24 mouse cellular contexts compared by ENCODE assay signal in the genomic region with DNA sequence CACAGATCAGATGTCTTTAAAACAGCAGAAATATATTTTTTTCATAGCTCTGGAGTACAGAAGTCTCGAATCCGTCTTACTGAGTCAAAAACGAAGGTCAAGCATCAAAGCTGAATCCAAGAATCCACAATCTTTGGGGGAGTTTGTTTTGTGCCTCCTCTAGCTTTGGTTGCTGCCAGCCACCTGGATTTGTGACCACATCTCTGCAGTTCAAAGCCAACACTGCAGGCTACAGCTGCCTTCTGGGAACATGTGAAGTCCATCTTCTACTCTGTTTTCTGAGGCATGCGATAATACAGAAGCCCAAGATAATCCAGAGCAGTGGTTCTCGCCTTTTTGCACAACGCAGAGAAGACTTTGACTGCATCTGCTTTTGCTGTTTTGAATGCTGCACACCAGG.
"Had no signal": no experiment of that assay in that cellular context is flagged by ENCODE, and none has a peak within 500 bp of the region (broad histone marks: within the 10 kb centered on the region; RNA-seq: fewer than 3 reads in every experiment).

No protein-coding gene starts in this region.

- H3K9me3 ChIP-seq: hindbrain, embryonic 10.5 days; hindbrain, embryonic 12.5 days; limb, embryonic 10.5 days; limb, embryonic 12.5 days had no signal

- ATAC-seq: forebrain, postnatal 0 days; hindbrain, embryonic 16.5 days; inflammation-experienced regulatory T-cells, adult 6 months; intestine, postnatal 0 days had no signal

- H3K4me2 ChIP-seq: heart, embryonic 11.5 days; hindbrain, embryonic 12.5 days; hindbrain, embryonic 14.5 days; limb, embryonic 12.5 days; liver, embryonic 11.5 days had no signal

- DNase-seq: forebrain, postnatal 0 days; gastrocnemius, adult 2 months; gastrocnemius, postnatal 10 days; gastrocnemius, postnatal 25 days; heart, postnatal 10 days; heart, postnatal 4 days; kidney, adult 18-20 months; kidney, adult 8-10 months; kidney, postnatal 10 days; kidney, postnatal 25 days; kidney, postnatal 4 days; liver had no signal

- H3K27me3 ChIP-seq: hindbrain, embryonic 12.5 days; limb, embryonic 12.5 days had no signal

- H3K4me1 ChIP-seq: hindbrain, embryonic 10.5 days; hindbrain, embryonic 12.5 days; limb, embryonic 10.5 days; limb, embryonic 12.5 days had no signal

- H3K9ac ChIP-seq: forebrain, postnatal 0 days; hindbrain, embryonic 12.5 days; hindbrain, embryonic 14.5 days; limb, embryonic 12.5 days had no signal

- H3K27ac ChIP-seq: gastrocnemius, adult 2 months; hindbrain, embryonic 10.5 days; hindbrain, embryonic 12.5 days; hindbrain, embryonic 14.5 days; layer of hippocampus, adult 2 months; left cerebral cortex, adult 2 months; limb, embryonic 10.5 days; limb, embryonic 12.5 days had no signal

- H3K36me3 ChIP-seq: hindbrain, embryonic 10.5 days; hindbrain, embryonic 12.5 days; limb, embryonic 10.5 days; limb, embryonic 12.5 days had no signal

- H3K4me3 ChIP-seq: gastrocnemius, adult 2 months; hindbrain, embryonic 10.5 days; hindbrain, embryonic 12.5 days; layer of hippocampus, adult 2 months; left cerebral cortex, adult 2 months; limb, embryonic 10.5 days; limb, embryonic 12.5 days had no signal
